Mouse (Mus musculus): ENCODE measurements at regions not wholly inside any gene's neighbourhood (a gene's known extent, or its start where the extent isn't known, plus 50 kb on each side); places are given as distances from the start of the nearest gene placed in this dataset.

GRCm38 (mm10) chr15:11607489-11607888 is 208.0 kb upstream of the Tars start:
- no peak overlapping the region for H3K27ac ChIP-seq (replicated peaks)
- no peak overlapping the region for H3K4me3 ChIP-seq (replicated peaks)
- H3K27me3 ChIP-seq (replicated peaks), result no peaks in the 10 kb centered on the region
- H3K9ac ChIP-seq (replicated peaks), result no peak overlapping the region
- no peaks in the 10 kb centered on the region for H3K36me3 ChIP-seq
- no peak for ATAC-seq (ENCODE audit: low FRiP score)
- H3K4me2 ChIP-seq, result no peak overlapping the region
- no peaks in the 10 kb centered on the region for H3K4me1 ChIP-seq
- H3K9me3 ChIP-seq (replicated peaks), result no peaks in the 10 kb centered on the region

DNA sequence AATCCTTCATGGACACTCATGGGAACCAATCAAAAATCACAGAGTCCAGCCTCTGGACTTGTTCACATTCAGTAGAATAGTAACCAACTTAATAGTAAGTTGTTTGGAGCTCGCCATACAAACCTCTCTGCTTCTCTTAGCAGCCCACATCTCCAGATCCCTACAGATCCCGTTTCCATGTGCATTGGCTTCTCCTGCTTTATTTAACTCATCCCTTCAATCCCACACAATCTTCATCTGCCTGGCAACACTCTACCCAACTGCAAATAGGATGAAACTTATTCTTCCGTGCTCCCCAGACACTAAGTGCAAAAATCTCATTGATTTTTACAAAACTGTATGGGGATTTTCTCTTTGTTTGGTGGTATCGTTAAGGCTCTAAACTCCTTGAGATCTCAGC is 206.2 kb upstream of the Tars start:
- Histone ChIP-seq H3K36me3 (no peaks in the 10 kb centered on the region), H3K4me2 (no peak overlapping the region), H3K9ac (replicated peaks) (no peak overlapping the region), H3K9me3 (replicated peaks) (no peaks in the 10 kb centered on the region), H3K27ac (replicated peaks) (no peak overlapping the region), H3K27me3 (replicated peaks) (no peaks in the 10 kb centered on the region), H3K4me3 (replicated peaks) (no peak overlapping the region), H3K4me1 (no peaks in the 10 kb centered on the region)
- 91% methylated on average over 4 of the region's 4 CpGs for WGBS
- ATAC-seq (ENCODE audit: low FRiP score), result no peak

GRCm38 (mm10) chr15:11597021-11597420 is 197.6 kb upstream of the Tars start:
- no peak for ATAC-seq (ENCODE audit: low FRiP score)
- Histone ChIP-seq H3K27me3 (replicated peaks) (no peaks in the 10 kb centered on the region), H3K27ac (replicated peaks) (no peak overlapping the region), H3K36me3 (no peaks in the 10 kb centered on the region), H3K4me2 (no peak overlapping the region), H3K4me3 (replicated peaks) (no peak overlapping the region), H3K4me1 (no peaks in the 10 kb centered on the region), H3K9ac (replicated peaks) (no peak overlapping the region), H3K9me3 (replicated peaks) (no peaks in the 10 kb centered on the region)
- 90% methylated on average over 6 of the region's 6 CpGs for WGBS

DNA sequence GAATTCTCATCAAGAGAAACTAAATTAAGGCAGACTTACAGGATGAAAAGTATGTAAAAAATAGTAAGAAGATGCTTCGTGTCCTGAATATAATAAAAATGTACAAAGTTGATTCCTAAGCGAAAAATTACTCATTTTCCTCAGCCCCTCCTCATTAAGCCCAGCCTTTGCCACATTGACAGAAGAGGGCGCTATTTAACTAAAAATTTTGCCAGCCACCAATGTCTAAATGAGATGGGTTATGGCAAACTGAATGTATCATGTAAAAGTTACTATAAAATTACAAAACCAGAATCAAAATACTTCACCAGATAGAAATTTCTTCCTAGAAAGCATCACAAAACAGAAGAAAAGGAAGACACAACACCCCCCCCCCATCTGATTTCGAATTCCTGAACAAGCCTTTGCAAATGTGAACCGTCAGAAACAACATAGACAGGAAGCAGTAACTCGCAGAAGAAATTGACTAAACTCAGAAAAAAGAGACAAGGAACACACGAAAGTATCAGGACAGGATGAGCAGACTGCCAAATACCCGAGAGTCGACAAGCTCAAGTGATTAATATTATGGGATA is 191.2 kb upstream of the Tars start:
- H3K4me2 ChIP-seq, result no peak overlapping the region
- no peaks in the 10 kb centered on the region for H3K4me1 ChIP-seq
- no peak overlapping the region for H3K4me3 ChIP-seq (replicated peaks)
- H3K27me3 ChIP-seq (replicated peaks), result no peaks in the 10 kb centered on the region
- H3K36me3 ChIP-seq, result no peaks in the 10 kb centered on the region
- peak; percentile 68; the same call in 1 of the 2 replicates for ATAC-seq (ENCODE audit: low FRiP score)
- no peak overlapping the region for H3K27ac ChIP-seq (replicated peaks)
- H3K9me3 ChIP-seq (replicated peaks), result no peaks in the 10 kb centered on the region
- 55% methylated on average over 9 of the region's 9 CpGs for WGBS
- H3K9ac ChIP-seq (replicated peaks), result no peak overlapping the region

GRCm38 (mm10) chr15:11589795-11590194 is 190.3 kb upstream of the Tars start:
- Histone ChIP-seq H3K4me1 (no peaks in the 10 kb centered on the region), H3K9ac (replicated peaks) (no peak overlapping the region), H3K4me3 (replicated peaks) (no peak overlapping the region), H3K27me3 (replicated peaks) (no peaks in the 10 kb centered on the region), H3K4me2 (no peak overlapping the region), H3K36me3 (no peaks in the 10 kb centered on the region), H3K9me3 (replicated peaks) (no peaks in the 10 kb centered on the region), H3K27ac (replicated peaks) (no peak overlapping the region)
- 59% methylated on average over 7 of the region's 7 CpGs for WGBS
- no peak for ATAC-seq (ENCODE audit: low FRiP score)

GRCm38 (mm10) chr15:11586384-11586783 is 186.9 kb upstream of the Tars start:
- WGBS, result 90% methylated on average over 2 of the region's 2 CpGs
- Histone ChIP-seq H3K4me3 (replicated peaks) (no peak overlapping the region), H3K27me3 (replicated peaks) (no peaks in the 10 kb centered on the region), H3K27ac (replicated peaks) (no peak overlapping the region), H3K36me3 (no peaks in the 10 kb centered on the region), H3K9ac (replicated peaks) (no peak overlapping the region), H3K4me2 (no peak overlapping the region), H3K9me3 (replicated peaks) (no peaks in the 10 kb centered on the region), H3K4me1 (no peaks in the 10 kb centered on the region)
- ATAC-seq (ENCODE audit: low FRiP score), result no peak

- no peaks in the 10 kb centered on the region for H3K9me3 ChIP-seq (replicated peaks)
- ATAC-seq (ENCODE audit: low FRiP score), result no peak
- WGBS, result 52% methylated on average over 2 of the region's 2 CpGs
Observed at GRCm38 (mm10) chr15:11584155-11584554, 184.7 kb upstream of the Tars start.

GRCm38 (mm10) chr15:11578331-11578730 is 178.9 kb upstream of the Tars start:
- Histone ChIP-seq H3K4me3 (replicated peaks) (no peak overlapping the region), H3K9ac (replicated peaks) (no peak overlapping the region), H3K27me3 (replicated peaks) (no peaks in the 10 kb centered on the region), H3K4me2 (no peak overlapping the region), H3K4me1 (no peaks in the 10 kb centered on the region), H3K36me3 (no peaks in the 10 kb centered on the region), H3K27ac (replicated peaks) (no peak overlapping the region), H3K9me3 (replicated peaks) (no peaks in the 10 kb centered on the region)
- 90% methylated on average over 1 of the region's 1 CpGs for WGBS
- ATAC-seq (ENCODE audit: low FRiP score), result no peak

More at GRCm38 (mm10) chr15:11584155-11584554, 184.7 kb upstream of the Tars start:
- no peak overlapping the region for H3K4me3 ChIP-seq (replicated peaks)
- no peak overlapping the region for H3K9ac ChIP-seq (replicated peaks)
- H3K27me3 ChIP-seq (replicated peaks), result no peaks in the 10 kb centered on the region
- H3K36me3 ChIP-seq, result no peaks in the 10 kb centered on the region
- H3K4me1 ChIP-seq, result no peaks in the 10 kb centered on the region
- H3K4me2 ChIP-seq, result no peak overlapping the region
- H3K27ac ChIP-seq (replicated peaks), result no peak overlapping the region

DNA sequence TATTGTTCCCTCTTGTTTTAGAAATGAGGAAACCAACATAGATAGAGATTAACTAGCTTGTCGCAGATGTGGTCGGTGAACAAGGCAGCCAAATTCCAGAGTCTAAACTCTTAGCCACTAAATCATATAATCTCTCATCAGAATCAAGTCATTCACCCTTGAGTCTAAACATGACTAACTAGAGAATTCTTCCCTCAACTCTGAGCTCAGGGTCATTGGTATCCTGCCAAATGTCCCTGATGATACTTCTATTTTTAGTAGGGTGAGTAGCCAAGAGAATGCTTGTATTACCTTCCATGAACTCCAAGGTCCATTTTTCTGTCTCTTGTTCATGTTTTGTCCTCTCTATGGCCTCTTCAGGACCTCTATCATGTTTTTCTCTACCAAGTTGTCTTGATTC is 174.9 kb upstream of the Tars start:
- 97% methylated on average over 2 of the region's 2 CpGs for WGBS
- Histone ChIP-seq H3K4me1 (no peaks in the 10 kb centered on the region), H3K27ac (replicated peaks) (no peak overlapping the region), H3K4me2 (no peak overlapping the region), H3K4me3 (replicated peaks) (no peak overlapping the region), H3K9ac (replicated peaks) (no peak overlapping the region), H3K36me3 (no peaks in the 10 kb centered on the region), H3K9me3 (replicated peaks) (no peaks in the 10 kb centered on the region), H3K27me3 (replicated peaks) (no peaks in the 10 kb centered on the region)
- no peak for ATAC-seq (ENCODE audit: low FRiP score)

GRCm38 (mm10) chr15:11573496-11573895 is 174.0 kb upstream of the Tars start:
- WGBS, result 85% methylated on average over 2 of the region's 2 CpGs
- H3K4me3 ChIP-seq (replicated peaks), result no peak overlapping the region
- no peaks in the 10 kb centered on the region for H3K4me1 ChIP-seq
- no peak overlapping the region for H3K4me2 ChIP-seq
- no peak overlapping the region for H3K27ac ChIP-seq (replicated peaks)
- H3K27me3 ChIP-seq (replicated peaks), result no peaks in the 10 kb centered on the region
- no peak for ATAC-seq (ENCODE audit: low FRiP score)
- no peaks in the 10 kb centered on the region for H3K9me3 ChIP-seq (replicated peaks)
- no peaks in the 10 kb centered on the region for H3K36me3 ChIP-seq
- H3K9ac ChIP-seq (replicated peaks), result no peak overlapping the region

GRCm38 (mm10) chr15:11572063-11572462 is 172.6 kb upstream of the Tars start:
- 86% methylated on average over 4 of the region's 4 CpGs for WGBS
- Histone ChIP-seq H3K27ac (replicated peaks) (no peak overlapping the region), H3K9me3 (replicated peaks) (no peaks in the 10 kb centered on the region), H3K27me3 (replicated peaks) (no peaks in the 10 kb centered on the region), H3K4me2 (no peak overlapping the region), H3K4me3 (replicated peaks) (no peak overlapping the region), H3K4me1 (no peaks in the 10 kb centered on the region), H3K9ac (replicated peaks) (no peak overlapping the region), H3K36me3 (no peaks in the 10 kb centered on the region)
- no peak for ATAC-seq (ENCODE audit: low FRiP score)

DNA sequence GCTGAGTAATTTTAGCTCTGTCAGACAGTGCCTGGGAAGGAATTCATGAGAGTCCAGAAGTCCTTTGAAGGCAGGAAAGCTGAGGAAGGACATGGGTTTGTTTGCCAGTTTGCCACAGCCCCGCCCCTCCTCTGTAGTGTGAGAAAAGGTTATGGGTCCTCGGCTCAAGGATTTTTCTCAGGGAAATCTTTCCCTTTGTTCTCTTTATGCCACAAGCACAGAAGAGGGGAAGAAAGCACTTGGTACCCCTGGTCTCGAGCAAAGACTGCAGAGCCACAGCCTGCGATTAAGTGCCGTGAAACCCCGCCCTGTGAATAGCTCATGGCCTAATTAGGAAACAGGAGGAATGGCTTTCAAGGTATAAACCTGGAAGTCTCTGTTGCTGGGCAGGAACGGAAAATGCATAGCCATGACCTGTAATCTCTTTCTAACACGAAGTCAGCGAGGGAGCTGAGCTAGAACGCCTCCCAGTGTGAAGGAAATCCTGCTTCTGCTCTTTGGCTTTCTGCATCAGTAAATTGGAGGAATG is 166.1 kb upstream of the Tars start:
- peaks cover 7% of the 10 kb centered on the region for H3K4me1 ChIP-seq
- no peaks in the 10 kb centered on the region for H3K36me3 ChIP-seq
- no peak overlapping the region for H3K4me3 ChIP-seq (replicated peaks)
- H3K27me3 ChIP-seq (replicated peaks), result no peaks in the 10 kb centered on the region
- no peaks in the 10 kb centered on the region for H3K9me3 ChIP-seq (replicated peaks)
- ATAC-seq (ENCODE audit: low FRiP score), result peak; percentile 76
- WGBS, result 17% methylated on average over 10 of the region's 10 CpGs
- H3K27ac ChIP-seq (replicated peaks), result peak overlapping the region; percentile 38; the same call in 1 of the 2 replicates
- H3K4me2 ChIP-seq, result peak overlapping the region; percentile 25
- no peak overlapping the region for H3K9ac ChIP-seq (replicated peaks)
